Mouse (Mus musculus): ENCODE data around the gene Nxnl2.

GRCm38 (mm10) chr13:51156014-51156386 lies 14.8 kb upstream of the Nxnl2 start:
- TF ChIP-seq CTCF (conservative IDR thresholded peaks at IDR 0.05; ENCODE audit: insufficient read depth, insufficient read length, low read depth, low read length) (no peak), POLR2A (IDR thresholded peaks at IDR 0.05; ENCODE audit: low read depth, low read length) (no peak)
